ENCODE assay signal across 27 mouse cellular contexts in genomic region chr4:111364199-111364598, GRCm38 (mm10). TPM values are rescaled to one million over a fixed set of nuclear protein-coding genes. Genes with fewer than 3 reads are reported as not detected.
DNase-seq lines count a peak whose midpoint lies in the region; ATAC-seq and TF ChIP-seq lines count a peak whose summit lies in the region.
"Had no signal": no experiment of that assay in that cellular context is flagged by ENCODE, and none has a peak within 500 bp of the region (broad histone marks: within the 10 kb centered on the region; RNA-seq: fewer than 3 reads in every experiment).

No protein-coding gene starts in this region.

- ATAC-seq in forebrain, postnatal 0 days, result no peak
- ATAC-seq in forebrain, embryonic 11.5 days (replicated peaks; ENCODE audit: low FRiP score), result no peak
- no peak for ATAC-seq in midbrain, embryonic 11.5 days (ENCODE audit: low FRiP score)
- no peak for ATAC-seq in midbrain, embryonic 16.5 days
- ATAC-seq: forebrain, embryonic 15.5 days; hindbrain, postnatal 0 days; inflammation-experienced regulatory T-cells, adult 6 months; Patski had no signal

- H3K9me3 ChIP-seq in forebrain, postnatal 0 days (ENCODE audit: low read length), result no peaks in the 10 kb centered on the region
- H3K9me3 ChIP-seq in forebrain, embryonic 11.5 days (ENCODE audit: control insufficient read depth, low read length), result no peaks in the 10 kb centered on the region
- no peaks in the 10 kb centered on the region for H3K9me3 ChIP-seq in midbrain, embryonic 11.5 days (ENCODE audit: control insufficient read depth, low read length)
- no peaks in the 10 kb centered on the region for H3K9me3 ChIP-seq in midbrain, embryonic 16.5 days (replicated peaks; ENCODE audit: control insufficient read depth, low read length, poor library complexity, severe bottlenecking)
- H3K9me3 ChIP-seq: embryonic facial prominence, embryonic 12.5 days; embryonic facial prominence, embryonic 15.5 days; forebrain, embryonic 12.5 days; forebrain, embryonic 15.5 days; heart, embryonic 12.5 days; heart, embryonic 15.5 days; hindbrain, embryonic 10.5 days had no signal

- no peak for TF ChIP-seq CTCF in forebrain, postnatal 0 days (IDR thresholded peaks at IDR 0.05; ENCODE audit: low read depth)

- H3K4me2 ChIP-seq in forebrain, postnatal 0 days (ENCODE audit: low read depth), result no peak overlapping the region
- no peak overlapping the region for H3K4me2 ChIP-seq in forebrain, embryonic 11.5 days (ENCODE audit: low read depth, low read length, severe bottlenecking)
- H3K4me2 ChIP-seq in midbrain, embryonic 11.5 days, result no peak overlapping the region
- H3K4me2 ChIP-seq in midbrain, embryonic 16.5 days (ENCODE audit: low read length), result no peak overlapping the region
- H3K4me2 ChIP-seq: embryonic facial prominence, embryonic 12.5 days; embryonic facial prominence, embryonic 15.5 days; forebrain, embryonic 12.5 days; forebrain, embryonic 15.5 days; heart, embryonic 12.5 days; heart, embryonic 15.5 days; hindbrain, embryonic 14.5 days had no signal

- H3K4me3 ChIP-seq in forebrain, postnatal 0 days (ENCODE audit: low read depth, low read length), result no peak overlapping the region
- H3K4me3 ChIP-seq in forebrain, embryonic 11.5 days (ENCODE audit: low read depth, low read length), result no peak overlapping the region
- H3K4me3 ChIP-seq in midbrain, embryonic 11.5 days (ENCODE audit: low read depth, low read length), result no peak overlapping the region
- no peak overlapping the region for H3K4me3 ChIP-seq in midbrain, embryonic 16.5 days (ENCODE audit: low read depth, low read length)
- H3K4me3 ChIP-seq: embryonic facial prominence, embryonic 12.5 days; embryonic facial prominence, embryonic 15.5 days; forebrain, embryonic 12.5 days; forebrain, embryonic 15.5 days; heart, embryonic 12.5 days; heart, embryonic 15.5 days; hindbrain, embryonic 10.5 days had no signal

- no peaks in the 10 kb centered on the region for H3K27me3 ChIP-seq in forebrain, postnatal 0 days (ENCODE audit: insufficient read depth, low read length)
- no peaks in the 10 kb centered on the region for H3K27me3 ChIP-seq in forebrain, embryonic 11.5 days (ENCODE audit: control insufficient read depth, insufficient read depth, low read length)
- H3K27me3 ChIP-seq in midbrain, embryonic 11.5 days (ENCODE audit: control insufficient read depth, insufficient read depth, low read length), result no peaks in the 10 kb centered on the region
- no peaks in the 10 kb centered on the region for H3K27me3 ChIP-seq in midbrain, embryonic 16.5 days (ENCODE audit: control insufficient read depth, insufficient read depth, low read depth, low read length)
- H3K27me3 ChIP-seq: embryonic facial prominence, embryonic 12.5 days; embryonic facial prominence, embryonic 15.5 days; forebrain, embryonic 12.5 days; forebrain, embryonic 15.5 days; heart, embryonic 12.5 days; heart, embryonic 15.5 days; Patski had no signal

- DNase-seq in forebrain, postnatal 0 days, result peak; percentile 6
- no peak for DNase-seq in forebrain, embryonic 11.5 days (ENCODE audit: low spot score)
- DNase-seq in midbrain, embryonic 11.5 days (ENCODE audit: low spot score, missing footprints), result peak; percentile 45
- peak; percentile 9 for DNase-seq in MN1 (ENCODE audit: low spot score)
- DNase-seq in yolk sac, embryonic 10.5 days (ENCODE audit: low spot score), result no peak
- DNase-seq: adrenal gland, postnatal 10 days; adrenal gland, postnatal 36 days; cerebellum, adult 11 months; cerebellum, adult 2 months; cerebellum, adult 9-11 months; cerebellum, postnatal 25 days; gastrocnemius, postnatal 25 days; heart, adult 18-20 months; heart, postnatal 10 days; heart, postnatal 36 days had no signal

- no peak overlapping the region for H3K9ac ChIP-seq in forebrain, postnatal 0 days
- no peak overlapping the region for H3K9ac ChIP-seq in forebrain, embryonic 11.5 days (ENCODE audit: low read length)
- H3K9ac ChIP-seq in midbrain, embryonic 11.5 days (ENCODE audit: low read length), result no peak overlapping the region
- no peak overlapping the region for H3K9ac ChIP-seq in midbrain, embryonic 16.5 days (ENCODE audit: low read depth, low read length)
- H3K9ac ChIP-seq: embryonic facial prominence, embryonic 12.5 days; embryonic facial prominence, embryonic 15.5 days; forebrain, embryonic 12.5 days; forebrain, embryonic 15.5 days; heart, embryonic 12.5 days; heart, embryonic 15.5 days; hindbrain, embryonic 14.5 days had no signal

- 77% methylated on average over 2 of the region's 2 CpGs for WGBS in forebrain, postnatal 0 days
- WGBS in forebrain, embryonic 11.5 days, result 89% methylated on average over 2 of the region's 2 CpGs
- WGBS in midbrain, embryonic 11.5 days, result 84% methylated on average over 2 of the region's 2 CpGs
- 74% methylated on average over 2 of the region's 2 CpGs for WGBS in midbrain, embryonic 16.5 days

- no peaks in the 10 kb centered on the region for H3K4me1 ChIP-seq in forebrain, postnatal 0 days (ENCODE audit: insufficient read depth)
- H3K4me1 ChIP-seq in forebrain, embryonic 11.5 days (replicated peaks; ENCODE audit: control insufficient read depth, insufficient read depth, low read length), result no peaks in the 10 kb centered on the region
- H3K4me1 ChIP-seq in midbrain, embryonic 11.5 days (ENCODE audit: control insufficient read depth, insufficient read depth, low read length), result no peaks in the 10 kb centered on the region
- no peaks in the 10 kb centered on the region for H3K4me1 ChIP-seq in midbrain, embryonic 16.5 days (ENCODE audit: control insufficient read depth, insufficient read depth, low read length)
- H3K4me1 ChIP-seq: embryonic facial prominence, embryonic 12.5 days; embryonic facial prominence, embryonic 15.5 days; forebrain, embryonic 12.5 days; forebrain, embryonic 15.5 days; heart, embryonic 12.5 days; heart, embryonic 15.5 days; hindbrain, embryonic 10.5 days had no signal

- H3K36me3 ChIP-seq in forebrain, postnatal 0 days (ENCODE audit: insufficient read depth), result no peaks in the 10 kb centered on the region
- H3K36me3 ChIP-seq in forebrain, embryonic 11.5 days (ENCODE audit: control insufficient read depth, insufficient read depth, low read length), result no peaks in the 10 kb centered on the region
- H3K36me3 ChIP-seq in midbrain, embryonic 11.5 days (ENCODE audit: control insufficient read depth, insufficient read depth, low read length), result no peaks in the 10 kb centered on the region
- no peaks in the 10 kb centered on the region for H3K36me3 ChIP-seq in midbrain, embryonic 16.5 days (ENCODE audit: control insufficient read depth, insufficient read depth, low read length)
- H3K36me3 ChIP-seq: embryonic facial prominence, embryonic 12.5 days; embryonic facial prominence, embryonic 15.5 days; forebrain, embryonic 12.5 days; forebrain, embryonic 15.5 days; heart, embryonic 12.5 days; heart, embryonic 15.5 days; hindbrain, embryonic 10.5 days had no signal

- no peak overlapping the region for H3K27ac ChIP-seq in forebrain, postnatal 0 days (ENCODE audit: low read depth, low read length)
- no peak overlapping the region for H3K27ac ChIP-seq in forebrain, embryonic 11.5 days (ENCODE audit: low read depth, low read length)
- no peak overlapping the region for H3K27ac ChIP-seq in midbrain, embryonic 11.5 days (ENCODE audit: low read depth, low read length)
- H3K27ac ChIP-seq in midbrain, embryonic 16.5 days (ENCODE audit: low read length), result no peak overlapping the region
- H3K27ac ChIP-seq: embryonic facial prominence, embryonic 12.5 days; embryonic facial prominence, embryonic 15.5 days; forebrain, embryonic 12.5 days; forebrain, embryonic 15.5 days; heart, embryonic 15.5 days; hindbrain, embryonic 10.5 days; hindbrain, embryonic 14.5 days; hindbrain, postnatal 0 days had no signal

RNA-seq across cellular contexts. Expression of gene Bend5, which starts 50.6 kb away (rescaled TPM):
- total RNA-seq in forebrain, postnatal 0 days (2014; rRNA removed), result 50.2 and 51.1 TPM in 2 replicates
- 65.2 and 74.7 TPM in 2 replicates for polyA plus RNA-seq in forebrain, postnatal 0 days (2015; fragmentation: Nextera tagmentation; extraction: Ambion mirVana)
- 33.1 and 34.4 TPM in 2 replicates for polyA plus RNA-seq in forebrain, embryonic 11.5 days (2014; fragmentation: Nextera tagmentation; extraction: Ambion mirVana)
- polyA plus RNA-seq in midbrain, embryonic 11.5 days (2014; fragmentation: Nextera tagmentation; extraction: Ambion mirVana), result 35.4 and 39.9 TPM in 2 replicates
- 58.2 and 68.5 TPM in 2 replicates for polyA plus RNA-seq in midbrain, embryonic 16.5 days (2015; fragmentation: Nextera tagmentation; extraction: Ambion mirVana)

Comparison
In these comparisons a context has a peak if more than half of its experiments do, and no peak if none do; other contexts are left out.
1. DNase-seq: peak in forebrain, postnatal 0 days (single experiment), midbrain, embryonic 11.5 days (single experiment) and MN1 (single experiment); none in forebrain, embryonic 11.5 days (single experiment) and yolk sac, embryonic 10.5 days (single experiment).